Comparison of ENCODE assay signal across 23 mouse cellular contexts in the genomic region with DNA sequence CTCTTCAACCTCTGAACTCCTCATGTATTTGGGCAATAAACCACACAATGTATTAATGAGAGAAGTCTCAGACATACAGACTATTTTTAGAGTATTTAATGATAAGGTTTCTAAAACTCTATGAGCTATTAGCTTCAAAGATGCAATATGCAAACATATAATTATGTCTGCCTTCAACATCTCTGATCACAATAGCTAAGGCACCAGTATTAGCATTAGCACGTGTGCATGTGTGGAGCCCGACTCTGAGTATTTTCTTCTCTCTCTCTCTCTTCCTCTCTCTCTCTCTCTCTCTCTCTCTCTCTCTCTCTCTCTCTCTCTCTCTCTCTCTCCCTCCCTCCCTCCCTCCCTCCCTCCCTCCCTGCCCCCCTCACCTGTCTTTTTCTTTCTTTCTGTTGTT. TPM values are rescaled to one million over a fixed set of nuclear protein-coding genes. Genes with fewer than 3 reads are reported as not detected.
"Had no signal": no experiment of that assay in that cellular context is flagged by ENCODE, and none has a peak within 500 bp of the region (broad histone marks: within the 10 kb centered on the region; RNA-seq: fewer than 3 reads in every experiment).

No protein-coding gene starts in this region.

- H3K4me2 ChIP-seq: lung, embryonic 15.5 days; midbrain, embryonic 12.5 days; midbrain, embryonic 15.5 days; neural tube, embryonic 12.5 days had no signal

- H3K9ac ChIP-seq: liver, postnatal 0 days; lung, embryonic 15.5 days; midbrain, embryonic 12.5 days; midbrain, embryonic 15.5 days; neural tube, embryonic 12.5 days had no signal

- H3K27ac ChIP-seq: lung, embryonic 15.5 days; macrophage; midbrain, embryonic 15.5 days; neural tube, embryonic 12.5 days had no signal

- H3K9me3 ChIP-seq: lung, embryonic 15.5 days; megakaryocyte, embryonic 14.5 days; midbrain, embryonic 12.5 days; midbrain, embryonic 15.5 days; neural tube, embryonic 12.5 days had no signal

- H3K4me3 ChIP-seq: lung, embryonic 15.5 days; megakaryocyte, embryonic 14.5 days; midbrain, embryonic 12.5 days; midbrain, embryonic 15.5 days; neural tube, embryonic 12.5 days had no signal

- ATAC-seq: liver, postnatal 0 days; lung, postnatal 0 days; midbrain, embryonic 15.5 days had no signal

- H3K36me3 ChIP-seq: lung, embryonic 15.5 days; midbrain, embryonic 12.5 days; midbrain, embryonic 15.5 days; neural tube, embryonic 12.5 days had no signal

- DNase-seq: liver, postnatal 0 days; lung, adult 2 months; lung, postnatal 14 days; lung, postnatal 36 days; retina, postnatal 1 day; right cerebral cortex, adult 18-20 months; right cerebral cortex, postnatal 25 days; right cerebral cortex, postnatal 4 days; spleen, adult 18-20 months; thymus, adult 18-20 months; thymus, postnatal 14 days; thymus, postnatal 36 days had no signal

- H3K27me3 ChIP-seq: lung, embryonic 15.5 days; megakaryocyte, embryonic 14.5 days; midbrain, embryonic 12.5 days; midbrain, embryonic 15.5 days; neural tube, embryonic 12.5 days had no signal

- H3K4me1 ChIP-seq: megakaryocyte, embryonic 14.5 days had no signal

RNA-seq across cellular contexts. Expression of a gene that starts 9.0 kb away (rescaled TPM):
- total RNA-seq: megakaryocyte progenitor cell, adult 5-6 weeks; monocyte, adult 5-6 weeks; neutrophil, adult 5-6 weeks had no signal
- polyA plus RNA-seq: small intestine, adult 2 months had no signal
